Mouse (Mus musculus): ENCODE results near the gene March6. TPM values are rescaled to one million over a fixed set of nuclear protein-coding genes. Genes with fewer than 3 reads are reported as not detected.

March6 gene
- polyA plus RNA-seq, 1 experiment, result 46.6 TPM

DNA sequence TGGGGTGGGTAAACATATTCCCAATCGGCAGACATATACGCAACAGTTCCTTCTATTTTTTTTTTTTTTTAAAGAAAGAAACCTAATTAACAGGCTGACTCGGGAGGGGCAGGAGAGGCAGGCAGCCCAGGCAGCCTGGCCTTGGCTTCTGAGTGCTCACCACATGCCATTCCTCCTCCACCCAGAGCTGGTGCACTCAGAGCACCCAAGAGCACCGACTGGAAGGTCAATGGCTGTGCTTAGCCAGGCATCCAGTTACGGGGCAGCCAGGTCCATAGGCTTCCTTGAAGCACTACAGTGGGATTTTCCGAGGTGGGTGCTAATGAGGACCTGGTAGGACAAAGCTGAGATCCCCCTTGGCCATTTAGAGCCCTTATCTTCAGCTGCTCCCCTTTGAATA, 88.9 kb downstream of the March6 start:
- H3K4me1 ChIP-seq (ENCODE audit: control insufficient read depth, insufficient read depth, low read length), result 0 out of 2 replicates have a peak, but pooled peaks cover 1% of the 10 kb centered on the region
- peak; percentile 31 for DNase-seq
- TF ChIP-seq CTCF (conservative IDR thresholded peaks at IDR 0.05; ENCODE audit: insufficient read depth, insufficient read length, low read depth, low read length) (no peak), POLR2A (IDR thresholded peaks at IDR 0.05; ENCODE audit: low read depth, low read length) (no peak)
- no peak overlapping the region for H3K4me3 ChIP-seq (ENCODE audit: insufficient read depth, low read depth, low read length)
- H3K27me3 ChIP-seq (replicated peaks; ENCODE audit: control insufficient read depth, insufficient read depth, low read length), result no peaks in the 10 kb centered on the region
- H3K36me3 ChIP-seq (ENCODE audit: control insufficient read depth, insufficient read depth, low read length), result no peaks in the 10 kb centered on the region
- no peak overlapping the region for H3K27ac ChIP-seq (ENCODE audit: insufficient read depth, low read depth, low read length)
- WGBS, result 49% methylated on average over 6 of the region's 6 CpGs

DNA sequence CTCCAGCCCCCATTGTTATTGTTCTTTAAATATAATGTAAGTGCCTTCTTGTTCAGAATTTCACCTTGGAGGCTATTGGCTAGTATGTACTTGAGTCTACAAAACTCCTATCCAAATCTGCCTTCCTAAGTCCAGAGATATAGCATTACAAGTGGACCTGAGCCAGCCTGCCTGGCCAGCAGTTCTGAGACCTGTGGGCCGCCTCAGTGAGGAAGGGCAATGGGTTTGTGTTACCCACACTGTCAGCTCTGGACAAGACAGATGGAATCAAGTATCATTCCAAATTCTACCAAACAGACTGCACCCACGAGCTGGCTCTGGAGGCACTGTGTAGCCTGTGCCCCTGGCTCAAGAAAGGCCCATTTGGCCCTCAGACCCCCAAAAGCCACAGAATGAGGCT, 94.0 kb downstream of the March6 start:
- TF ChIP-seq POLR2A (IDR thresholded peaks at IDR 0.05; ENCODE audit: low read depth, low read length), result no peak
- no peak for TF ChIP-seq CTCF (conservative IDR thresholded peaks at IDR 0.05; ENCODE audit: insufficient read depth, insufficient read length, low read depth, low read length)
- WGBS, result 88% methylated on average over 2 of the region's 2 CpGs
- no peak overlapping the region for H3K4me3 ChIP-seq (ENCODE audit: insufficient read depth, low read depth, low read length)
- no peak overlapping the region for H3K27ac ChIP-seq (ENCODE audit: insufficient read depth, low read depth, low read length)
- peaks cover 3% of the 10 kb centered on the region; the same call in 1 of the 2 replicates for H3K4me1 ChIP-seq (ENCODE audit: control insufficient read depth, insufficient read depth, low read length)
- H3K36me3 ChIP-seq (ENCODE audit: control insufficient read depth, insufficient read depth, low read length), result no peaks in the 10 kb centered on the region
- no peak for DNase-seq
- H3K27me3 ChIP-seq (replicated peaks; ENCODE audit: control insufficient read depth, insufficient read depth, low read length), result no peaks in the 10 kb centered on the region

DNA sequence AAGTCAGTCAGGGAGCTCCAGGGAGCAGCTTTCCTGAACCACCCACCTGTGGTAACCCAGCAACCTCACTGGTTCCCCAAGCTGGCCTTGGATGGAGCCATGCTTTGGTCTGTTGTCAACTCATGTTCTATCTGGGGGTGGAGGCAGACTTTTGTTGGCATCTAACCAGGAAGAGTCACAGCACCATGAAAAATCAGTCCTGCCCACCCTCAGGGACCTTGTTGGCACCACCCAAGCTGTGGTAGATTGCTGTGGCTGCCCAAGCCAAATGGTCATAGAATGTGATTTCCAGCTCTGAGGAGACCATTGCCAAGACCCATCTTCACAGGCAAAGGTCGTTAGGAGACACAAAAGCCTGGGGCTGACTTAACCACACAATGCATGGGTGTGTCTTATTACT, 94.8 kb downstream of the March6 start:
- no peak overlapping the region for H3K4me3 ChIP-seq (ENCODE audit: insufficient read depth, low read depth, low read length)
- TF ChIP-seq POLR2A (IDR thresholded peaks at IDR 0.05; ENCODE audit: low read depth, low read length), result no peak
- no peak for TF ChIP-seq CTCF (conservative IDR thresholded peaks at IDR 0.05; ENCODE audit: insufficient read depth, insufficient read length, low read depth, low read length)
- H3K27me3 ChIP-seq (replicated peaks; ENCODE audit: control insufficient read depth, insufficient read depth, low read length), result no peaks in the 10 kb centered on the region
- no peak overlapping the region for H3K27ac ChIP-seq (ENCODE audit: insufficient read depth, low read depth, low read length)
- peaks cover 3% of the 10 kb centered on the region; the same call in 1 of the 2 replicates for H3K4me1 ChIP-seq (ENCODE audit: control insufficient read depth, insufficient read depth, low read length)
- 44% methylated on average over 1 of the region's 1 CpGs for WGBS
- DNase-seq, result no peak
- no peaks in the 10 kb centered on the region for H3K36me3 ChIP-seq (ENCODE audit: control insufficient read depth, insufficient read depth, low read length)

DNA sequence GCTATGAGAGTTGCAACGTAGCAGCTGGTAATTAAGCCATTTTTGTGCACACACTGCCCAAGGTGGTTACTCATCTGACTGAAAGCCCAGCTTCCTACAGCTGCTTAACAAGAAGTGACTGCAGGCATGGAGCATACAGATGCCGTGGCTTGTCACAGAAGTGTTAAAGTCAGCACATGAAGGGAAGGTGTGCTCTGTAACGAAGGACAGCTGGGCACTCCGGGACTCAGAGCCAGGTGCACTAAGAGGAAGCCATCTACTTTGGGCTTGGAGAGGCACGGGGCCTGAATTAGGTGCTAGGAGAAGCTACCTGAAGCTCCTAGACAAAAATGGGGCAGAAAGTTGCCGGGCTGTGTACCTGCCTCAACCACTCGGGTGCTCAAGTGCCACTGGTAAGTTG, 97.1 kb downstream of the March6 start:
- Histone ChIP-seq H3K27ac (ENCODE audit: insufficient read depth, low read depth, low read length) (no peak overlapping the region), H3K36me3 (ENCODE audit: control insufficient read depth, insufficient read depth, low read length) (no peaks in the 10 kb centered on the region), H3K4me1 (ENCODE audit: control insufficient read depth, insufficient read depth, low read length) (peaks cover 3% of the 10 kb centered on the region; the same call in 1 of the 2 replicates), H3K27me3 (replicated peaks; ENCODE audit: control insufficient read depth, insufficient read depth, low read length) (no peaks in the 10 kb centered on the region), H3K4me3 (ENCODE audit: insufficient read depth, low read depth, low read length) (no peak overlapping the region)
- TF ChIP-seq POLR2A (IDR thresholded peaks at IDR 0.05; ENCODE audit: low read depth, low read length) (no peak), CTCF (conservative IDR thresholded peaks at IDR 0.05; ENCODE audit: insufficient read depth, insufficient read length, low read depth, low read length) (no peak)
- no peak for DNase-seq
- 67% methylated on average over 7 of the region's 7 CpGs for WGBS

DNA sequence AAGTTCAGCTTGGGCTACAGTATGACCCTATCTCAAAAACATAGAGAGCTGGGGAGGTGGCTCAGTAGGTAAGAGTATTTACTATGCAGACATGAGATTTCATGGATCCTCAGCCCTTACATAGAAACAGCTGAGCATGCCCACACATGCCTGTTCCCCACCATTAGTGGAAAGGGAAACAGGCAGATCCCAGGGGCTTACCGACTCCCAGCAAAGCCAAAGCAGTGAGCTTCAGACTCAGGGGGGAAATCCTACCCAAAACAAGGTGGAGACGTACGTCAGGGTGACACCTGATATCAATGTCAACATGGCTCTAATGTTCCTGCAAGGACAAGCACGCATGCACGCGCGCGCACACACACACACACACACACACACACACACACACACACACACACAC, 99.0 kb downstream of the March6 start:
- 74% methylated on average over 8 of the region's 8 CpGs for whole genome bisulfite sequencing
- Histone ChIP-seq H3K4me1 (ENCODE audit: control insufficient read depth, insufficient read depth, low read length) (peaks cover 3% of the 10 kb centered on the region; the same call in 1 of the 2 replicates), H3K27ac (ENCODE audit: insufficient read depth, low read depth, low read length) (no peak overlapping the region), H3K4me3 (ENCODE audit: insufficient read depth, low read depth, low read length) (no peak overlapping the region), H3K27me3 (replicated peaks; ENCODE audit: control insufficient read depth, insufficient read depth, low read length) (no peaks in the 10 kb centered on the region), H3K36me3 (ENCODE audit: control insufficient read depth, insufficient read depth, low read length) (no peaks in the 10 kb centered on the region)
- TF ChIP-seq POLR2A (IDR thresholded peaks at IDR 0.05; ENCODE audit: low read depth, low read length), result no peak
- no peak for TF ChIP-seq CTCF (conservative IDR thresholded peaks at IDR 0.05; ENCODE audit: insufficient read depth, insufficient read length, low read depth, low read length)
- DNase-seq, result no peak

DNA sequence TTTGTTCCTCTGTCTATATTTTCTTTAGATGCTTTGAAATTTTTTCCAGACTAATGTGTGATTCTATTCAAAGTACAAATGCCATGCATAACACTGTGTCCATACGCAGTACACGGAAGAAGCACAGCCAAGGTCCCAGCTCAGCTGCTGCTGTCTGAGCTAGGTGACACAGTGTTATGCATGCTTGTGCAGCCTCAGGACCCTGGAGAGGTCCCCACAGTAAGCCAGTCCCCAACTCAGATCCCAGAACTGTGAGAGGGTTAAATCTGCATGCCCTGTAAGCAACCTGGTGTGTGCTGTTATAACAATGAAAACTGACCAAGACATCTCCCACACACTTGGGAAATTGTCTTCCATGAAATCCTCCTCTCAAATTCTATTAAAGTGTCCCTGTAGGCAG, 100.8 kb downstream of the March6 start:
- Histone ChIP-seq H3K36me3 (ENCODE audit: control insufficient read depth, insufficient read depth, low read length) (no peaks in the 10 kb centered on the region), H3K4me1 (ENCODE audit: control insufficient read depth, insufficient read depth, low read length) (peaks cover 3% of the 10 kb centered on the region; the same call in 1 of the 2 replicates), H3K27me3 (replicated peaks; ENCODE audit: control insufficient read depth, insufficient read depth, low read length) (no peaks in the 10 kb centered on the region), H3K27ac (ENCODE audit: insufficient read depth, low read depth, low read length) (no peak overlapping the region), H3K4me3 (ENCODE audit: insufficient read depth, low read depth, low read length) (no peak overlapping the region)
- TF ChIP-seq POLR2A (IDR thresholded peaks at IDR 0.05; ENCODE audit: low read depth, low read length) (no peak), CTCF (conservative IDR thresholded peaks at IDR 0.05; ENCODE audit: insufficient read depth, insufficient read length, low read depth, low read length) (no peak)
- no peak for DNase-seq
- 69% methylated on average over 2 of the region's 2 CpGs for WGBS

DNA sequence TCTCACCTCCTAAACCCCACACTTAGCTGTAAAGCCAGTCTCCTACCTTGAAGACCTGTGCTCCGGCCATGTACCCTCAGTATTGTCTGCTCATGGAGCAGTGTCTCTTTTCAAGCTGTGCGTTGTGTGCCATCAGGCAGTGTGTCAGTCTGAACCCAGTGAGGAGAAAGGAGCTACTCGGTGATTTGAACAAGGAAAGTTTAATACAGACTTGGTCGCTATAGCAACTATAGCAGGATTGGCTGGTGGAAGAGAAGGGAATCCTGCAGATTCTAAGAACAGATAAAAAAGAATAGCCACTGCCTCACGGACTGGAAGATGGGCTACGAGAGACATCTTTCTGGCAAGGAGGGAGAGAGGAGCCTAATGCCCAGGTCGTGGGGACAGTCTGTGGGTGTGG, 101.4 kb downstream of the March6 start:
- Histone ChIP-seq H3K27me3 (replicated peaks; ENCODE audit: control insufficient read depth, insufficient read depth, low read length) (no peaks in the 10 kb centered on the region), H3K27ac (ENCODE audit: insufficient read depth, low read depth, low read length) (no peak overlapping the region), H3K4me1 (ENCODE audit: control insufficient read depth, insufficient read depth, low read length) (peaks cover 3% of the 10 kb centered on the region; the same call in 1 of the 2 replicates), H3K36me3 (ENCODE audit: control insufficient read depth, insufficient read depth, low read length) (no peaks in the 10 kb centered on the region), H3K4me3 (ENCODE audit: insufficient read depth, low read depth, low read length) (no peak overlapping the region)
- TF ChIP-seq CTCF (conservative IDR thresholded peaks at IDR 0.05; ENCODE audit: insufficient read depth, insufficient read length, low read depth, low read length), result no peak
- TF ChIP-seq POLR2A (IDR thresholded peaks at IDR 0.05; ENCODE audit: low read depth, low read length), result no peak
- DNase-seq, result no peak
- WGBS, result 84% methylated on average over 7 of the region's 7 CpGs

Data from kidney, adult 2 months (tissue).